Mouse (Mus musculus) lung, embryonic 14.5 days (tissue): ENCODE results near the gene Mpped2. TPM values are rescaled to one million over a fixed set of nuclear protein-coding genes. Genes with fewer than 3 reads are reported as not detected.

Experiments
- ATAC-seq: fragments of 200-750 bp; cut with Nextera tagmentation; 2 replicates; pipeline ENCODE4 v1.8.0; 2017; ENCODE audit warnings: mild to moderate bottlenecking, moderate TSS enrichment, moderate library complexity; ENCODE audit not compliant: insufficient read depth
- DNase-seq: peaks from one replicate; pipeline ENCODE4 v3.0.0-alpha.2; 2015
- H3K27ac ChIP-seq: fragments of 300-500 bp; sonication (generic); 2 replicates; pipeline ENCODE4 v1.5.1; 2014; ENCODE audit warnings: low read depth, mild to moderate bottlenecking, moderate library complexity
- H3K27me3 ChIP-seq: fragments of 300-500 bp; sonication (generic); 2 replicates; pipeline ENCODE4 v1.6.1; 2014; ENCODE audit warnings: low read length, control low read depth; ENCODE audit not compliant: insufficient read depth
- H3K36me3 ChIP-seq: fragments of 300-500 bp; sonication (generic); 2 replicates; pipeline ENCODE4 v1.6.1; 2014; ENCODE audit warnings: control low read depth; ENCODE audit not compliant: insufficient read depth
- H3K4me1 ChIP-seq: fragments of 300-500 bp; sonication (generic); 2 replicates; pipeline ENCODE4 v1.6.1; 2014; ENCODE audit warnings: antibody characterized with exemption, control low read depth; ENCODE audit not compliant: insufficient read depth
- H3K4me2 ChIP-seq: fragments of 300-500 bp; sonication (generic); 2 replicates; pipeline ENCODE4 v1.6.1; 2014; ENCODE audit warnings: mild to moderate bottlenecking
- H3K4me3 ChIP-seq: fragments of 300-500 bp; sonication (generic); 2 replicates; pipeline ENCODE4 v1.5.1; 2014; ENCODE audit warnings: low read depth, low read length
- H3K9ac ChIP-seq: fragments of 300-500 bp; sonication (generic); 2 replicates; pipeline ENCODE4 v1.6.1; 2014
- H3K9me3 ChIP-seq: fragments of 300-500 bp; sonication (generic); 2 replicates; pipeline ENCODE4 v1.6.1; 2016; ENCODE audit warnings: low read depth, low read length, control low read depth
- CTCF ChIP-seq: IDR thresholded peaks from 2 replicates; pipeline ENCODE4 v1.5.1; 2016; ENCODE audit warnings: antibody characterized with exemption, low read depth
- WGBS: fragments of 180-500 bp; shearing (Covaris S2); extraction: QIAGEN DNeasy Blood & Tissue Kit; methylation state at CpG from one replicate; pipeline ENCODE4 v1.1.7; 2014; 5-methylcytosine and 5-hydroxymethylcytosine counted together
- polyA plus RNA-seq: library from polyadenylated mRNA; unstranded; fragments of >200 nt; fragmentation: Nextera tagmentation; extraction: Ambion mirVana; gene quantifications from 2 replicates; pipeline ENCODE4 v1.2.1, GENCODE M21; 2014

Mpped2 gene
- polyA plus RNA-seq, 1 experiment from 2014 or later = 33.3 TPM

- ATAC-seq (0 out of 2 replicates have a peak, but pooled peaks have one; percentile 9), DNase-seq (no peak)
- Histone ChIP-seq H3K4me1 (no peaks in the 10 kb centered on the region), H3K4me2 (no peak overlapping the region), H3K27ac (no peak overlapping the region), H3K9ac (no peak overlapping the region), H3K9me3 (no peaks in the 10 kb centered on the region), H3K27me3 (no peaks in the 10 kb centered on the region), H3K4me3 (no peak overlapping the region), H3K36me3 (no peaks in the 10 kb centered on the region)
- TF ChIP-seq CTCF = no peak
- WGBS = 79% methylated on average over 26 of the region's 26 CpGs
Measured at GRCm38 (mm10) chr2:106781181-106782179, 88.4 kb downstream of the Mpped2 start.

DNA sequence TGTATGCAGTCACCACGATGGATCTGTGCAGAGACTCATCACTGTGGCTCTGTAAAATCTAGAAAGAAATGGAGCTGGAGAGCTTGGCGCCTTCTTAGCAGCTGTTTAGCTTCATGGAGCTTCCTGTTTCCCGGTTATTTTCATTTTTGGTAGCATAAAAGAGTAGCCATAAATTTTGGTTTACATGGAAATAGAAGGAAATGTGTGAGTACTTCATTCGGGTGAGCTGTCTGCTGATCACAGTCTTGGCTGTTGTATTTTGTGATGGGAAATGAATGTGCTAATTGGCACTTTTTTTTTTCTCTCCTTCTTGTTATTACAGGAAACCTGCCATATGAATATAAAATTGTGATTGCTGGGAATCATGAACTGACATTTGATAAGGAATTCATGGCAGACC lies 90.2 kb downstream of the Mpped2 start:
- H3K4me3 ChIP-seq = no peak overlapping the region
- H3K27me3 ChIP-seq = no peaks in the 10 kb centered on the region
- DNase-seq (no peak), ATAC-seq (no peak)
- H3K27ac ChIP-seq = no peak overlapping the region
- H3K9ac ChIP-seq = no peak overlapping the region
- WGBS = 59% methylated on average over 4 of the region's 4 CpGs
- no peaks in the 10 kb centered on the region for H3K36me3 ChIP-seq
- H3K4me2 ChIP-seq = no peak overlapping the region
- TF ChIP-seq CTCF = no peak
- H3K4me1 ChIP-seq = no peaks in the 10 kb centered on the region; the same call in 1 of the 2 replicates
- H3K9me3 ChIP-seq = no peaks in the 10 kb centered on the region

- Histone ChIP-seq H3K36me3 (no peaks in the 10 kb centered on the region), H3K9me3 (no peaks in the 10 kb centered on the region), H3K4me1 (peaks cover 17% of the 10 kb centered on the region), H3K4me2 (no peak overlapping the region), H3K9ac (no peak overlapping the region), H3K27ac (no peak overlapping the region), H3K27me3 (no peaks in the 10 kb centered on the region), H3K4me3 (no peak overlapping the region)
- TF ChIP-seq CTCF = no peak
- DNase-seq (peak; percentile 60), ATAC-seq (no peak)
- 34% methylated on average over 8 of the region's 8 CpGs for WGBS
Measured at GRCm38 (mm10) chr2:106788055-106788454, 95.0 kb downstream of the Mpped2 start.

GRCm38 (mm10) chr2:106788573-106788972 lies 95.5 kb downstream of the Mpped2 start:
- Histone ChIP-seq H3K27me3 (no peaks in the 10 kb centered on the region), H3K9ac (no peak overlapping the region), H3K36me3 (no peaks in the 10 kb centered on the region), H3K27ac (peak overlapping the region; percentile 90), H3K4me3 (no peak overlapping the region), H3K4me1 (peaks cover 17% of the 10 kb centered on the region), H3K4me2 (no peak overlapping the region), H3K9me3 (no peaks in the 10 kb centered on the region)
- no peak for DNase-seq
- no peak for TF ChIP-seq CTCF
- ATAC-seq = no peak
- 26% methylated on average over 4 of the region's 4 CpGs for WGBS

GRCm38 (mm10) chr2:106789694-106790328 lies 96.7 kb downstream of the Mpped2 start:
- no peak overlapping the region for H3K9ac ChIP-seq
- peak overlapping the region; percentile 15; the same call in 1 of the 2 replicates for H3K4me2 ChIP-seq
- no peaks in the 10 kb centered on the region for H3K9me3 ChIP-seq
- no peak for TF ChIP-seq CTCF
- WGBS = 9% methylated on average over 5 of the region's 5 CpGs
- no peak overlapping the region for H3K4me3 ChIP-seq
- H3K4me1 ChIP-seq = peaks cover 17% of the 10 kb centered on the region
- no peaks in the 10 kb centered on the region for H3K36me3 ChIP-seq
- DNase-seq = peak; percentile 86
- no peaks in the 10 kb centered on the region for H3K27me3 ChIP-seq
- peak; percentile 80 for ATAC-seq
- peak overlapping the region; percentile 90 for H3K27ac ChIP-seq

DNA sequence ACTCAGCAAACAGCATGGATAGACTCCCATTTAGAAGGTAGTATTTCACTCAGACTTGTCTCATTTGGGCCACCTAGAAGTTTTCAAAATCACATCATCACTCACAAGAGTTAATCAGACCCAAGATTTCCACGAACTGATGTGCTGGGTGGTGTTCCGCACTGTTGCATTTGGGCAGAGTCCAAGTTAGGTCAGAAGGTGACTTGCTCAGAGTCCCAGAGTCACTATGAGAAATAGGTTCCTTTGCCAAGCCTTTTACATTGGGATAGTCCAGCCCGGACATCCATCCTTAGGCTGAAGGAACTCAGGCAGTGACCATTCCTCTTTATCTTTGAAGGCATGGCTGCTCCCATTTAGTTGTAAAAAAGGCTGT lies 97.2 kb downstream of the Mpped2 start:
- no peaks in the 10 kb centered on the region for H3K36me3 ChIP-seq
- H3K9me3 ChIP-seq = no peaks in the 10 kb centered on the region
- no peak for TF ChIP-seq CTCF
- H3K4me2 ChIP-seq = peak overlapping the region; percentile 15; the same call in 1 of the 2 replicates
- H3K4me1 ChIP-seq = peaks cover 17% of the 10 kb centered on the region
- H3K4me3 ChIP-seq = no peak overlapping the region
- no peak overlapping the region for H3K9ac ChIP-seq
- ATAC-seq = peak; percentile 84
- H3K27me3 ChIP-seq = no peaks in the 10 kb centered on the region
- DNase-seq = peak; percentile 92
- 26% methylated on average over 3 of the region's 3 CpGs for WGBS
- H3K27ac ChIP-seq = peak overlapping the region; percentile 90

GRCm38 (mm10) chr2:106796246-106796645 lies 103.2 kb downstream of the Mpped2 start:
- no peaks in the 10 kb centered on the region for H3K4me1 ChIP-seq
- no peak overlapping the region for H3K9ac ChIP-seq
- DNase-seq (no peak), ATAC-seq (no peak)
- WGBS = 34% methylated on average over 7 of the region's 7 CpGs
- H3K9me3 ChIP-seq = no peaks in the 10 kb centered on the region
- no peak overlapping the region for H3K27ac ChIP-seq
- H3K4me3 ChIP-seq = no peak overlapping the region
- no peak for TF ChIP-seq CTCF
- no peaks in the 10 kb centered on the region for H3K27me3 ChIP-seq
- H3K4me2 ChIP-seq = no peak overlapping the region
- H3K36me3 ChIP-seq = no peaks in the 10 kb centered on the region
